In the genomic region with DNA sequence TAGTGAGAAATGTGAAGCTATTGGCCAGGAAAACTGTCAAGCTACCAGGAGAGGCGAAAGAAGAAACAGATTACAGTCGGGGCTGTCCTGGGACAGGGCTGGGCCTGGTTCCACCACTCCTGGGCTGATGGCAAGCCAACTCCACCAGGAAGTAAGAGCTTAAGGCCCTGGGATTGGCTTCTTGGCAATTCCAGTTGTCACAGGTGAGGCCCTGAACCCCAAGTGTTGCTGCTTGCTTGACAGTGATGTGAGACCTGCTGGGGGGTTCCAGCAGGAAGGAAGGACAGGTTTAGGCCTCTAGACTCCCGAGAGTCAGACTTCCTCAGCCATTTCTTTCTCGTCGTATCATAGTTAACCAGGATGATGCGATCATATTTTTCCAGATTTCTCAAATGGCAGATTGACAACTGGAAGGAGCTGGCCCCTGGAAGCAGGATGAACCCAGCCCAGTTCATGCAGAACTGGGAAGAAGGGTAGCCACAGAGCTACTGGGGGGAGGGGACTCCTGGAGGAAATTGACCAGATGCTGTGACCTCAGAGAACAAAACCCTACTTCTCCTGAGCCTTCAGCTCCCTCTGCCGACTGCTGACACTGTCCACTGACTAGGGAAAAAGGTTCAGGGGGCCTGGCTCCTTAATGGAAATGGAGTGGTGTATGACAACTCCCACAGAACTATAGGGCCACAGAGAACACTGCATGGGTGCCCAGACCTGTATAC, we compare ENCODE assay signal across 18 mouse cellular contexts. TPM values are rescaled to one million over a fixed set of nuclear protein-coding genes. Genes with fewer than 3 reads are reported as not detected.
DNase-seq lines count a peak whose midpoint lies in the region; ATAC-seq and TF ChIP-seq lines count a peak whose summit lies in the region.
"Had no signal": no experiment of that assay in that cellular context is flagged by ENCODE, and none has a peak within 500 bp of the region (broad histone marks: within the 10 kb centered on the region; RNA-seq: fewer than 3 reads in every experiment).

No protein-coding gene starts in this region.

- no peak for TF ChIP-seq EP300 in heart, adult 2 months (IDR thresholded peaks at IDR 0.05; ENCODE audit: insufficient read depth, low read depth, low read length)
- no peak for TF ChIP-seq EP300 in CH12.LX (IDR thresholded peaks at IDR 0.05; ENCODE audit: low read length)

- TF ChIP-seq POLR2A in heart, adult 2 months (IDR thresholded peaks at IDR 0.05; ENCODE audit: insufficient read depth, low read depth, low read length) = no peak
- no peak for TF ChIP-seq POLR2A in CH12.LX (IDR thresholded peaks at IDR 0.05; ENCODE audit: low read depth, low read length)

- H3K27me3 ChIP-seq in heart, embryonic 12.5 days (replicated peaks) = no peaks in the 10 kb centered on the region
- no peaks in the 10 kb centered on the region for H3K27me3 ChIP-seq in heart, adult 2 months (ENCODE audit: control insufficient read depth, insufficient read depth, low read length)
- no peaks in the 10 kb centered on the region for H3K27me3 ChIP-seq in CH12.LX (replicated peaks)
- H3K27me3 ChIP-seq in limb, embryonic 10.5 days (ENCODE audit: low read depth, poor library complexity, severe bottlenecking) = no peaks in the 10 kb centered on the region
- H3K27me3 ChIP-seq: embryonic facial prominence, embryonic 15.5 days; forebrain, embryonic 13.5 days; neural tube, embryonic 15.5 days had no signal

- TF ChIP-seq RAD21 in CH12.LX (IDR thresholded peaks at IDR 0.05; ENCODE audit: low read depth, low read length) = peak; percentile 27

- DNase-seq in cerebellum, adult 9-11 months = peak; percentile 62
- no peak for DNase-seq in cerebellum, postnatal 10 days
- DNase-seq in heart, adult 2 months = no peak
- no peak for DNase-seq in CH12.LX (ENCODE audit: extremely low read depth)
- no peak for DNase-seq in limb, embryonic 10.5 days (ENCODE audit: low spot score)
- DNase-seq in layer of hippocampus, postnatal 25 days (ENCODE audit: extremely low spot score in 1 of 2, low spot score in 1 of 2) = no peak
- DNase-seq: kidney, adult 11 months; layer of hippocampus, adult 9-11 months had no signal

- no peaks in the 10 kb centered on the region for H3K9me3 ChIP-seq in heart, embryonic 12.5 days (replicated peaks)
- H3K9me3 ChIP-seq in CH12.LX (replicated peaks; ENCODE audit: low read length) = no peaks in the 10 kb centered on the region
- no peaks in the 10 kb centered on the region for H3K9me3 ChIP-seq in limb, embryonic 10.5 days (replicated peaks)
- H3K9me3 ChIP-seq: embryonic facial prominence, embryonic 15.5 days; forebrain, embryonic 13.5 days; neural tube, embryonic 15.5 days had no signal

- in situ Hi-C loops in CH12.LX (cut with MboI; ENCODE audit: low pct_ligation_motif_present, low pct_unique_long_range_greater_than_20kb, low sequenced_read_pairs) = no loop called here

- H3K36me3 ChIP-seq in heart, embryonic 12.5 days = peaks cover 13% of the 10 kb centered on the region; the same call in 1 of the 2 replicates
- H3K36me3 ChIP-seq in heart, adult 2 months (ENCODE audit: control insufficient read depth, insufficient read depth, low read length) = no peaks in the 10 kb centered on the region
- peaks cover 11 to 69% of the 10 kb centered on the region in 2 experiments for H3K36me3 ChIP-seq in CH12.LX (replicated peaks in 1 of 2; ENCODE audit: control insufficient read depth in 1 of 2, insufficient read depth in 1 of 2, low read length in 1 of 2)
- H3K36me3 ChIP-seq in limb, embryonic 10.5 days = peaks cover 22% of the 10 kb centered on the region
- H3K36me3 ChIP-seq: embryonic facial prominence, embryonic 15.5 days had no signal

- no peak overlapping the region for H3K4me2 ChIP-seq in heart, embryonic 12.5 days
- H3K4me2 ChIP-seq in CH12.LX (ENCODE audit: insufficient read depth, low read depth, poor library complexity, severe bottlenecking) = no peak overlapping the region
- H3K4me2 ChIP-seq: embryonic facial prominence, embryonic 15.5 days; forebrain, embryonic 13.5 days; neural tube, embryonic 15.5 days had no signal

- dilution Hi-C loops in CH12.LX (cut with MboI; ENCODE audit: extremely low pct_ligation_motif_present, extremely low pct_unique_long_range_greater_than_20kb, low sequenced_read_pairs) = no loop called here

- no peak overlapping the region for H3K27ac ChIP-seq in heart, embryonic 12.5 days (ENCODE audit: poor library complexity, severe bottlenecking)
- H3K27ac ChIP-seq in heart, adult 2 months = no peak overlapping the region
- no peak overlapping the region for H3K27ac ChIP-seq in CH12.LX (ENCODE audit: insufficient read depth, low read depth)
- 0 out of 2 replicates have a peak overlapping the region, but pooled peaks have one; percentile 32 for H3K27ac ChIP-seq in limb, embryonic 10.5 days
- H3K27ac ChIP-seq: forebrain, embryonic 13.5 days; left cerebral cortex, adult 2 months; liver, embryonic 14.5 days; macrophage; neural tube, embryonic 15.5 days had no signal

- H3K9ac ChIP-seq in heart, embryonic 12.5 days = 0 out of 2 replicates have a peak overlapping the region, but pooled peaks have one; percentile 2
- no peak overlapping the region for H3K9ac ChIP-seq in heart, adult 2 months (ENCODE audit: low read depth, low read length)
- no peak overlapping the region for H3K9ac ChIP-seq in CH12.LX (ENCODE audit: insufficient read depth, low read depth)
- H3K9ac ChIP-seq: embryonic facial prominence, embryonic 15.5 days; forebrain, embryonic 13.5 days; liver, embryonic 14.5 days; neural tube, embryonic 15.5 days had no signal

- intact Hi-C loops in heart, adult 2 months (cut with DNase I) = loop anchor here (2.0 kb wide), 1 partner anchor 35 kb away; no protein-coding TSS in a partner anchor

- 73% methylated on average over 7 of the region's 7 CpGs for WGBS in heart, embryonic 12.5 days
- WGBS in heart, adult 2 months = 54% methylated on average over 7 of the region's 7 CpGs
- 85% methylated on average over 7 of the region's 7 CpGs for WGBS in limb, embryonic 10.5 days

- peaks cover 13% of the 10 kb centered on the region for H3K4me1 ChIP-seq in heart, embryonic 12.5 days (replicated peaks)
- no peaks in the 10 kb centered on the region; the same call in 1 of the 2 replicates for H3K4me1 ChIP-seq in heart, adult 2 months (ENCODE audit: control insufficient read depth, insufficient read depth, low read length)
- H3K4me1 ChIP-seq in CH12.LX (ENCODE audit: control insufficient read depth in 1 of 2, insufficient read depth in 2 of 2) = peaks cover 30 to 70% of the 10 kb centered on the region in 2 experiments
- peaks cover 19% of the 10 kb centered on the region; the same call in 1 of the 2 replicates for H3K4me1 ChIP-seq in limb, embryonic 10.5 days

- no peak for ATAC-seq in heart, embryonic 12.5 days (ENCODE audit: insufficient number of reproducible peaks, low FRiP score)
- ATAC-seq: activated CD4-positive, CD25-positive, alpha-beta regulatory T cell, adult 4 months had no signal

- TF ChIP-seq CTCF in heart, adult 2 months (IDR thresholded peaks at IDR 0.05) = no peak
- TF ChIP-seq CTCF in CH12.LX (conservative IDR thresholded peaks at IDR 0.05 in 1 of 2, IDR thresholded peaks at IDR 0.05 in 1 of 2; ENCODE audit: low read depth in 2 of 2, low read length in 2 of 2) = peak in 1 of 2 experiments; percentile 38; a peak in 1 of 4 replicates

- H3K4me3 ChIP-seq in heart, embryonic 12.5 days = no peak overlapping the region
- no peak overlapping the region for H3K4me3 ChIP-seq in heart, adult 2 months
- H3K4me3 ChIP-seq in CH12.LX (replicated peaks in 1 of 3; ENCODE audit: low read depth in 2 of 3, low read length in 2 of 3, poor library complexity in 1 of 3) = no peak overlapping the region
- H3K4me3 ChIP-seq in limb, embryonic 10.5 days = no peak overlapping the region
- H3K4me3 ChIP-seq: embryonic facial prominence, embryonic 15.5 days; forebrain, embryonic 13.5 days; left cerebral cortex, adult 2 months; neural tube, embryonic 15.5 days had no signal

- H3K79me2 ChIP-seq in heart, adult 2 months (replicated peaks; ENCODE audit: control insufficient read depth, insufficient read depth, low read length) = no peaks in the 10 kb centered on the region
- H3K79me2 ChIP-seq in CH12.LX (replicated peaks; ENCODE audit: control insufficient read depth, extremely low read depth, insufficient read depth, poor library complexity, severe bottlenecking) = no peaks in the 10 kb centered on the region

RNA-seq across cellular contexts. Expression of gene Morn1, which starts 7.2 kb away (rescaled TPM):
- 3.1 and 3.9 TPM in 2 replicates for polyA plus RNA-seq in heart, embryonic 12.5 days (2016; fragmentation: Nextera tagmentation; extraction: Ambion mirVana)
- 1 to 10 TPM; 1.1 to 1.3 TPM for total RNA-seq in heart, adult 2 months (2021)
- polyA plus RNA-seq in heart, adult 2 months (2012; rRNA removed) = 2.5 and 2.6 TPM in 2 replicates
- 7.1 and 8.7 TPM in 2 replicates for total RNA-seq in CH12.LX (2012; rRNA removed)
- total RNA-seq in CH12.LX (2014; rRNA removed) = 4.0 and 4.2 TPM in 2 replicates
- 3.8 and 6.3 TPM in 2 replicates for polyA plus RNA-seq in CH12.LX (2012; ENCODE audit: insufficient read length, low read depth)
- polyA plus RNA-seq in limb, embryonic 10.5 days (2016; fragmentation: Nextera tagmentation; extraction: Ambion mirVana) = 3.5 and 6.5 TPM in 2 replicates
- 10 to 100 TPM; 11.2 to 17.3 TPM for total RNA-seq in layer of hippocampus, postnatal 25 days (2021)

RNA-seq across cellular contexts. Expression of gene Rer1, which starts 7.4 kb away (rescaled TPM):
- 136 and 144 TPM in 2 replicates for polyA plus RNA-seq in heart, embryonic 12.5 days (2016; fragmentation: Nextera tagmentation; extraction: Ambion mirVana)
- 10 to 100 TPM; 67.6 to 74.7 TPM for total RNA-seq in heart, adult 2 months (2021)
- polyA plus RNA-seq in heart, adult 2 months (2012; rRNA removed) = 54.7 and 102 TPM in 2 replicates
- total RNA-seq in CH12.LX (2012; rRNA removed) (126 and 138 TPM in 2 replicates), CH12.LX (2014; rRNA removed) (221 and 232 TPM in 2 replicates)
- polyA plus RNA-seq in CH12.LX (2012; ENCODE audit: insufficient read length, low read depth) = 123 and 135 TPM in 2 replicates
- 133 and 142 TPM in 2 replicates for polyA plus RNA-seq in limb, embryonic 10.5 days (2016; fragmentation: Nextera tagmentation; extraction: Ambion mirVana)
- 10 to 100 TPM; 62.2 to 67.3 TPM for total RNA-seq in layer of hippocampus, postnatal 25 days (2021)

RNA-seq across cellular contexts. Expression of gene Pex10, which starts 26.8 kb away (rescaled TPM):
- polyA plus RNA-seq in heart, embryonic 12.5 days (2016; fragmentation: Nextera tagmentation; extraction: Ambion mirVana) = 15.3 and 15.9 TPM in 2 replicates
- total RNA-seq in heart, adult 2 months (2021) = 10 to 100 TPM; 18.4 to 19.4 TPM
- polyA plus RNA-seq in heart, adult 2 months (2012; rRNA removed) = 26.5 and 26.7 TPM in 2 replicates
- total RNA-seq in CH12.LX (2012; rRNA removed) = 15.7 and 21.9 TPM in 2 replicates
- total RNA-seq in CH12.LX (2014; rRNA removed) = 9.2 and 10.2 TPM in 2 replicates
- polyA plus RNA-seq in CH12.LX (2012; ENCODE audit: insufficient read length, low read depth) = 14.2 and 15.6 TPM in 2 replicates
- 23.8 and 26.0 TPM in 2 replicates for polyA plus RNA-seq in limb, embryonic 10.5 days (2016; fragmentation: Nextera tagmentation; extraction: Ambion mirVana)
- 10 to 100 TPM; 21.6 to 26.5 TPM for total RNA-seq in layer of hippocampus, postnatal 25 days (2021)

RNA-seq across cellular contexts. Expression of gene Plch2, which starts 37.0 kb away (rescaled TPM):
- 0.09 and 0.38 TPM in 2 replicates for polyA plus RNA-seq in heart, embryonic 12.5 days (2016; fragmentation: Nextera tagmentation; extraction: Ambion mirVana)
- not detected for total RNA-seq in heart, adult 2 months (2021)
- 0.06 and 1.1 TPM in 2 replicates for polyA plus RNA-seq in heart, adult 2 months (2012; rRNA removed)
- total RNA-seq in CH12.LX (2012; rRNA removed) (0.38 and 0.47 TPM in 2 replicates), CH12.LX (2014; rRNA removed) (0.04 and 0.09 TPM in 2 replicates)
- polyA plus RNA-seq in CH12.LX (2012; ENCODE audit: insufficient read length, low read depth) = 0.16 and 0.17 TPM in 2 replicates
- polyA plus RNA-seq in limb, embryonic 10.5 days (2016; fragmentation: Nextera tagmentation; extraction: Ambion mirVana) = 1.5 and 1.8 TPM in 2 replicates
- total RNA-seq in layer of hippocampus, postnatal 25 days (2021) = 10 to 100 TPM; 91.4 to 98.9 TPM
- total RNA-seq: common myeloid progenitor, adult 5-6 weeks had no signal
- polyA plus RNA-seq: activated CD4-positive, CD25-positive, alpha-beta regulatory T cell, adult 4 months; CD4-positive, CD25-positive, alpha-beta regulatory T cell, adult 4 months; macrophage had no signal
